Mouse (Mus musculus) embryonic facial prominence, embryonic 14.5 days (tissue): ENCODE measurements around the gene Gm47985. TPM values are rescaled to one million over a fixed set of nuclear protein-coding genes. Genes with fewer than 3 reads are reported as not detected.
"Not testable (repeated sequence)": the region's sequence is repeated elsewhere in the genome, so short reads cannot be mapped to it uniquely, and the experiment has no call there.

Source experiments
- ATAC-seq: fragments of 200-750 bp; cut with Nextera tagmentation; 2 replicates; pipeline ENCODE4 v1.8.0; 2017; ENCODE audit warnings: low read depth, moderate number of reproducible peaks, moderate TSS enrichment
- DNase-seq: peaks from one replicate; pipeline ENCODE4 v3.0.0-alpha.2; 2015; ENCODE audit warnings: low spot score
- H3K27ac ChIP-seq: fragments of 300-500 bp; sonication (generic); replicated peaks from 2 replicates; pipeline ENCODE4 v1.5.1; 2014; ENCODE audit warnings: low read depth, mild to moderate bottlenecking, low read length, moderate library complexity
- H3K27me3 ChIP-seq: fragments of 300-500 bp; sonication (generic); replicated peaks from 2 replicates; pipeline ENCODE4 v1.6.1; 2014; ENCODE audit warnings: low read length; ENCODE audit not compliant: control insufficient read depth, insufficient read depth
- H3K36me3 ChIP-seq: fragments of 300-500 bp; sonication (generic); 2 replicates; pipeline ENCODE4 v1.6.1; 2014; ENCODE audit warnings: low read length, mixed read lengths; ENCODE audit not compliant: control insufficient read depth, insufficient read depth
- H3K4me1 ChIP-seq: fragments of 300-500 bp; sonication (generic); 2 replicates; pipeline ENCODE4 v1.6.1; 2014; ENCODE audit warnings: antibody characterized with exemption, low read length; ENCODE audit not compliant: control insufficient read depth, insufficient read depth
- H3K4me2 ChIP-seq: fragments of 300-500 bp; sonication (generic); 2 replicates; pipeline ENCODE4 v1.6.1; 2014; ENCODE audit warnings: low read depth, mild to moderate bottlenecking, low read length, moderate library complexity, mixed read lengths
- H3K4me3 ChIP-seq: fragments of 300-500 bp; sonication (generic); 2 replicates; pipeline ENCODE4 v1.5.1; 2014; ENCODE audit warnings: low read depth, mild to moderate bottlenecking, low read length
- H3K9ac ChIP-seq: fragments of 300-500 bp; sonication (generic); 2 replicates; pipeline ENCODE4 v1.6.1; 2014; ENCODE audit warnings: low read depth, mild to moderate bottlenecking, low read length, moderate library complexity, mixed read lengths
- H3K9me3 ChIP-seq: fragments of 300-500 bp; sonication (generic); 2 replicates; pipeline ENCODE4 v1.6.1; 2016; ENCODE audit warnings: low read length; ENCODE audit not compliant: control insufficient read depth
- WGBS: fragments of 180-500 bp; shearing (Covaris S2); extraction: QIAGEN DNeasy Blood & Tissue Kit; methylation state at CpG from one replicate; pipeline ENCODE4 v1.1.7; 2014; 5-methylcytosine and 5-hydroxymethylcytosine counted together
- polyA plus RNA-seq: library from polyadenylated mRNA; unstranded; fragments of >200 nt; fragmentation: Nextera tagmentation; extraction: Ambion mirVana; gene quantifications from 2 replicates; pipeline ENCODE4 v1.2.1, GENCODE M21; 2014

The Gm47985 gene
- polyA plus RNA-seq, 1 experiment from 2014 or later = 0.18 TPM

DNA sequence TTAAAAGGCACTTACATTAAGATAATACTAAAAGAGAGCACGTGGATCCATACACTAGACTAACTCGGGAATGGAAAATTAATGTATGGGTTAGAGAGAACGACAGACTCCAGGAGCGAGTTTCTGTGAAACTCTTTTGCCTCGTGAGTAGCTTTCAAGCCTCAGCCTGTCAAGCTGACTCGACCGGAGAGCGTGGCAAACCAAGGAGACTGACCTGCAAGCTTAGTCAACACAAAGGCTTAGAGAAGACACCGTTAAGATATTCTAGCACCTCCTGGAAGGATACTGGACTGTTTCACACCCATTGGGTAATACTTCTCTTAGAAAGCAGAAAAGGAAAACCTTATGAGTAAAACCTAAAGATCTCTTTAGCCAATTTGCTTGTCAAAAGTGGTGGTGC is 28.2 kb upstream of the Gm47985 start:
- H3K27ac ChIP-seq, H3K36me3 ChIP-seq, H3K4me3 ChIP-seq, H3K4me1 ChIP-seq, H3K4me2 ChIP-seq, H3K9ac ChIP-seq, H3K27me3 ChIP-seq, DNase-seq, H3K9me3 ChIP-seq, ATAC-seq: not testable (repeated sequence)
- WGBS = 86% methylated on average over 9 of the region's 9 CpGs

DNA sequence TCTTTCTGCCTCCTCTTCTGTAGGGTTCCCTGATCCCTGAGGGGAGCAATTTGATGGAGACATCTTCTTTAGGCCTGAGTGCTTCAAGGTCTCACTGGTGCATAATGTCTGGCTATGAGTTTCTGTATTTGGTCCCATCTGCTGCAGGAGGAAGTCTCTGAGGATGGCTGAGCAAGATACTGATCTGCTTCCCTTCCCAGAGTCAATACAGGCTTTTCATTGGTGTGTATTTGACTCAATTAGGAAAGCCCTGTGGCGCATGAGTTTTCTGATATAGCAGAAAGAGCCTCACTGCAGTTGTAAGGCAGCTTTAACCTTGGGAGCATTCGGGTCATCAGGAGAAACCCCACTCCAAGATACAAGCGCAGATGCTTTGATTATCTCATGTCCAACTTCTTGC is 26.2 kb upstream of the Gm47985 start:
- ATAC-seq = no peak
- Histone ChIP-seq H3K4me2 (no peak overlapping the region), H3K4me3 (no peak overlapping the region), H3K27ac (no peak overlapping the region), H3K4me1 (0 out of 2 replicates have a peak, but pooled peaks cover 4% of the 10 kb centered on the region), H3K36me3 (no peaks in the 10 kb centered on the region), H3K9me3 (no peaks in the 10 kb centered on the region), H3K27me3 (no peaks in the 10 kb centered on the region), H3K9ac (no peak overlapping the region)
- 85% methylated on average over 3 of the region's 3 CpGs for WGBS
- DNase-seq = no peak

DNA sequence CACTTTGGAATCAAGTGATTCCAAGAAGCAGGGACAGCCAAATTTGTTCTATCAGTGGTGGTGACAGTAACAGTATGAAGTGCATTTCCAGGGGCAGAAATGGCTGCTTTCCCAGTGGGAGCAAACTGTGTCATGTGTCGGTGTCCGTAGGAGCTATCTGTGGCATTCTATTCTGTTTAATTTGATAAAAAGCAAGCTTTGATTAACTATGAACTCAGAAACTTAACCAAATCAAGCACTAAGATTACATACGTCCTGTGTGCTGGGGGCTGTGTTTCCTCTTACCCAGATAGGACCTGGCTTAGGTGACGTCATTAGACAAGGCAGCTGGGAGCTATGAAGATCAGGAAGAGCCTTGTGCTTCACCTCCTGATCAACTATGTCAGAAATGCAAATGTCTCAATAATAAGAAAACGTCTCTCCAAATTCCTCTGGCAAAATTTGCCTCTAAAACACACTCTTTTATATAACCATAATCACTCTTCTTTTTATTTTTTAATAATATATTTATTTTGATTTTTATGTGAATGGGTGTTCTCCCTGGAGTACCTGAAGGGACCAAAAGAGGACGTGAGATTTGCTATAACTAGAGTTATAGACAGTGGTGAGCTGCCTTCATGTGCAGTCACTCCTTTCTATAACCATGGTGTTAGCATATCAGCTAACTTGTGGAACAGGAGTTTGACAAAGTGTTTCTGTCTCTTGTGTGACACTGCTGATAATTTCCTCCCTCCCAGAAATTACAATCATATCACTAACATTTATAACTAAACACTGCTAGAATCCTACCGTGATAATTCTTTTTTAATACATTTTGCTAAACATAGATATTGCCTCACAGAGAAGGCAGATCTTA is 25.3 kb upstream of the Gm47985 start:
- DNase-seq = no peak
- Histone ChIP-seq H3K9ac (no peak overlapping the region), H3K36me3 (no peaks in the 10 kb centered on the region), H3K27me3 (no peaks in the 10 kb centered on the region), H3K4me2 (no peak overlapping the region), H3K4me1 (0 out of 2 replicates have a peak, but pooled peaks cover 4% of the 10 kb centered on the region), H3K9me3 (no peaks in the 10 kb centered on the region), H3K27ac (no peak overlapping the region), H3K4me3 (no peak overlapping the region)
- WGBS = 70% methylated on average over 7 of the region's 7 CpGs
- ATAC-seq = no peak

DNA sequence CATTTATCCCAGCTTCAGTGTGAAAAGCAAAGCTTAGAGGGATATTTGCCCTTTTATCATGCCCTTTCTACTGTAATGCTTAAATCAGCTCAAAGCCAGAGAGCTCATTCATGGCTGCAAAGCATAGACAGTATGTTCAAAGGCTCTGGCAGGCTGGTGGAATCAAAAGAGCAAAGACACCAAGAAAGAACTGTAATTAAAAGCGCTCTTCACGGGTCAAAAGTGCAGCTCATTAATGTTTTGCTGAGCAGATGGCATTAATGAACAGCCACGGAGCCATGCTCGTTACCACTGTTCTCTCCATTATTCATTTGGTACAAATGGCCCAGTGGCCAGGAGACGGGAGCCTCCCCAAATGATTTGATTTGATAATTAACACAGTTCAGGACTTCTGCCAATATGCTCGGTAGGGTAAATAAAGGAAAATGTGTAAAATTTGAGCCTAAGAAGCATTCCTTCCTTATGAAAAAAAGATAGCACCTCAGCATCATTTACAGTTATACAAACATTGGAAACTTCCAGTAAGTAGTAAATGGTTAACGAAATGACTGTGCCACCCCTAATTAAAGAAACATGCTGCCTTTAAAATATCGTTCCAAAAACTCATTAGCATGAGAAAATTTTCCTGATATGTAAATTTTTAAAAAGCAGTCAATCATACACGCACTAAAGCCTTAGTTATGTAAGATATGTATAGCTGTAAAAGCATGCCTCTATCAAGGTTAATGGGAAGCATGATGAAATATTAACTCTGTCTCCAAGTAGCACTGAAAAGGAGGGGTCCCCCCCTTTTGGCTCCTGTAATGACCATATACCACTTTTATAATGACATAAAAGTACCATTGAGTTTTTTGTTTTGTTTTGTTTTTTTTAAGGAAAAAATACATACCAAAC is 24.1 kb upstream of the Gm47985 start:
- no peak overlapping the region for H3K4me2 ChIP-seq
- no peak overlapping the region for H3K27ac ChIP-seq
- WGBS = 61% methylated on average over 9 of the region's 9 CpGs
- no peaks in the 10 kb centered on the region for H3K27me3 ChIP-seq
- no peaks in the 10 kb centered on the region for H3K9me3 ChIP-seq
- H3K4me1 ChIP-seq = 0 out of 2 replicates have a peak, but pooled peaks cover 4% of the 10 kb centered on the region
- peak; percentile 39 for DNase-seq
- no peak overlapping the region for H3K9ac ChIP-seq
- no peak overlapping the region for H3K4me3 ChIP-seq
- ATAC-seq = no peak
- H3K36me3 ChIP-seq = no peaks in the 10 kb centered on the region

DNA sequence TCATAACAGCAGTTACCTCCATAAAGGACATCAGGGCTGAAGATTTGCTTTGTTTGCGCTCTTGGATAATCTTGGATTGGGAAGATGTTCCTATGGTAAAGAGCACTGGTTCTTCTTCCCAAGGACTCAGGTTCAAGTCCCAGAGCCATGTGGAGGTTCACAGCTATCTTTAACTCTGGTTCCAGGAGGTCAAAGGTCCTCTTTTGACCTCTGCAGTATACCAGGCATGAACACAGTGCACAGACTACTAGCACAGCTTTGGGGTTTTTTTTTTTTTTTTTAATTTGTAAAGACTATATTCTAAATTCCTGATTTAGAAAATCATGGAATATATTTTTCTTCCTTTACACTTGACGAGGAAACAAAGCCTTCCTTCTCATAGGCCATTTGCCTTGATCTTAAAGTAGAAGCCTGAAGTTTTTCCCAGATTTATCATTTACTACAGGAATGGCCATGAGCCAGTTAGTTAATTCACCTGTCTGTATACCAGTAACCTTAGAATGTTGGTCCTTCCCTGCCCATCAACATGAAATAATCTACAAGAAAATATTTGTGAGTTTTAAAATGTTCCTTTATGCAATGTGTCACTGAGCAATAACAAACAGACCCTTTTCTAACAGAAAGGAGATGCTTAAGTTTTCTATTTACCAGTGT is 23.4 kb upstream of the Gm47985 start:
- H3K27me3 ChIP-seq = no peaks in the 10 kb centered on the region
- H3K36me3 ChIP-seq = no peaks in the 10 kb centered on the region
- DNase-seq = no peak
- H3K9me3 ChIP-seq = no peaks in the 10 kb centered on the region
- 89% methylated on average over 2 of the region's 2 CpGs for WGBS
- H3K4me2 ChIP-seq = no peak overlapping the region
- ATAC-seq = no peak
- 0 out of 2 replicates have a peak, but pooled peaks cover 4% of the 10 kb centered on the region for H3K4me1 ChIP-seq
- H3K4me3 ChIP-seq = no peak overlapping the region
- no peak overlapping the region for H3K9ac ChIP-seq
- H3K27ac ChIP-seq = no peak overlapping the region

DNA sequence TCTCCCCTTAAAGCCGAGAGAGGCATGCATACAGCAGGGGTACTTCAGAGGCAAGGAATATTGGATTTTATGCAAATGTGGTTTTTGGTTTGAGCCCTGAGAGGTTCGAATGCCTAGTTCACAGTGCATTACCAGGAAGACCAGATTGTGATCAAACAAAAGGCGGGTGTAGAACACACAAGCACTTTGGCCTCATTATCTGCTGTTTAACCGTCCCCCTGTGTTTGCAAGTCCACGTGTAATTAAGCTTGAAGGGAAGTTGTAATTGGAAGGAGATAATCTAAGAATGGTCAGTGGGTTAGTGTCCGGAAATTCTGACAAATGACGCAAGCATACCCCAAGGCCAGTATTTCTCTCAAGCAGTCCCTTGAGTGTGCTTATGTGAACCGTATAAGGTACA is 16.3 kb upstream of the Gm47985 start:
- no peak for DNase-seq
- no peak overlapping the region for H3K4me2 ChIP-seq
- H3K27ac ChIP-seq = no peak overlapping the region
- H3K27me3 ChIP-seq = no peaks in the 10 kb centered on the region
- no peak for ATAC-seq
- no peaks in the 10 kb centered on the region for H3K4me1 ChIP-seq
- 28% methylated on average over 8 of the region's 8 CpGs for WGBS
- H3K9ac ChIP-seq = no peak overlapping the region
- no peak overlapping the region for H3K4me3 ChIP-seq
- H3K9me3 ChIP-seq = no peaks in the 10 kb centered on the region
- H3K36me3 ChIP-seq = no peaks in the 10 kb centered on the region

DNA sequence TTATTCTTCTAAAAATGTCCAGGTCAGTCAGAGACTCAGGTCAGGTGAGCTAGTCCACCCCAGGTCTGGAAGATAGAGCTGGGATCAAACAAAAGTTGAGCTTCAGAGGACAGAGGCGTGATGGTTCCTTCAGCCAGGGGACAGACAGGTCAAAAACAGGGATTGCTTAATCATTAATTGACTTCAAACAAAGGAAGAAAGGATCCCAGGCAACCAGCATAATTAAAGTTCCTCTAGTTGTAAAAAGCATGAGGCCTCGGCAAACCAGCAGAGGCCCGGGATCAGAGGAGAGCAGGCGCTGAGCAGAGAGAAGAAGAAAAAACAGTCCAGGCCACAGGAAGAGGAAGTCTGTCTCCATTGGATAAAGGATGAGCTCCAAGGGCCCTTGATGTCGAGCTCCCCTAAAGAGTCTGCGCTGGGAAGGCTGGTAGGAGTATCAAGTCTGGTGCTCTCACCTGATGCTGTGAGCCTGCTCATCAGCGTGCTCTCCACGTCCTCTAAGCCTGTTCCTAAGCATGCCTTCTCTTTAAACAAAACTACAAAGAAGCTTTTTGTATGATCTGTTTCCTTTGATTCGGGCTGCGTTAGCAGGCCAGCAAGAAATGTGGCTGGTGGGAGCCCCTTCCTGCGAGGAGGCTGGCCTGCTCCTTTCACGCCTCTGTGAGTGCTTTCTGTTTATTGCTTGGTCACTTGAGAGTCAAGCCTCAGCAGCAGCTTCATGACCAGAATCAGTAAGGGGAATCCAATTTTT is 14.9 kb upstream of the Gm47985 start:
- Histone ChIP-seq H3K36me3 (no peaks in the 10 kb centered on the region), H3K9me3 (no peaks in the 10 kb centered on the region), H3K4me3 (no peak overlapping the region), H3K4me1 (no peaks in the 10 kb centered on the region), H3K27ac (no peak overlapping the region), H3K4me2 (no peak overlapping the region), H3K9ac (no peak overlapping the region), H3K27me3 (no peaks in the 10 kb centered on the region)
- 42% methylated on average over 12 of the region's 12 CpGs for WGBS
- DNase-seq = no peak
- ATAC-seq = no peak

DNA sequence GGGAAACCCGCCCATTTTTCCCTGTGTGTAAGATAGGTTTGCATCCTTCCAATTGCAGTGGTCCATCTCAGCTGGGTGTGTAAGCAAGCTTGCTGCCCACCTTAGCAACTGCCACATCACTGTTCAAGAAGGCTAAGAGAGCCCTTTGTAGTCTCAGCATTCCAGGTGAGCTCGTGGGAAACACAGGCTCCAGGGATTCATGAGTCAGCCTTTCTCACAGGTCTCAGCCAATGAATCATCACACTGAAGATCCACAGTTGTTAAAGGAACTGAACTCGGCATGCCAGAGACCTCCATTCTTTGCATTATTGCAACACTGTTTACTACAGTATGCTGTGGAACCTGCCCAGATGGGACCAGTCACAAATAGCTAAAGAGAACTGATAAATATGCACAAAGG is 13.7 kb upstream of the Gm47985 start:
- no peaks in the 10 kb centered on the region for H3K9me3 ChIP-seq
- no peaks in the 10 kb centered on the region for H3K36me3 ChIP-seq
- no peaks in the 10 kb centered on the region for H3K27me3 ChIP-seq
- ATAC-seq = no peak
- no peaks in the 10 kb centered on the region for H3K4me1 ChIP-seq
- WGBS = 69% methylated on average over 3 of the region's 3 CpGs
- no peak for DNase-seq
- no peak overlapping the region for H3K9ac ChIP-seq
- H3K4me3 ChIP-seq = no peak overlapping the region
- no peak overlapping the region for H3K4me2 ChIP-seq
- H3K27ac ChIP-seq = no peak overlapping the region
